Mouse (Mus musculus): ENCODE data around the gene Htra1.

The Htra1 gene

DNA sequence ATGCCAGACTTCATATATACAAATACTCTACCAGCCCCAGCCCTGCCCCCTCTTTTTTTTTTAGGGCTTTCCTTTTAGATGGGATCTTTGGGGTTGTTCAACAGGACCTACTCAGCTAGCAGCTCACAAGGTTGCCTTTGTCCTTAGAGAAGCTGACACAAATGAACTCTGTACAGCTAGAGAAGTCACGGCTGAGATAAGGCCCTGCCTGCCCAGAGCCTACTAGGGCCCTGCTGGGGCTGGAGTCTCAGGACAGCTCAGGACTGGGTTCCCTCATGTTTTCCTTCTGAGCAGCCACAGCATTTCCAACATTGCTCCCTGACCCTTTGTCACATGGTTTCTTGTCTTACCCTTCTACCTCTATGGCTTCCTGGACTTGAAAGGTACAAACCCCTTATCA, 91.6 kb downstream of the Htra1 start:
- DNase-seq: no peak

DNA sequence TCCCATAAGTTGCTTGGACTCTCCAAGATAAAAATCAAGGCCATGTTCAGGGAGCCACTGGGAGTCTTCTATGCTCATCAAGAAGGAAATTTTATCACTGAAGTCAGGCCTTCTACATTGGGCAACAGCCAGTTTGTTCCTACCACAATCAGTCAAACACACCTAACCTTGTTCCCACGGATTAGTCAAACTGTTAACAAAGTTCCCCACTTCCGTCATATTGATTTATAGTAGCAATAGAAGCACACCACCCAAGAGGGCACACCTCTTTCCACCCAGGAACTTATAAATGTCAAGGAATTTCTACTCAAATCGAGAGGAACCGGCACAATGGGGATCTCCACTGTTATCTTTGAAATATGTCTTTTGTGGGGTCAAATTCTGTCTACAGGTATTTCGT, 95.8 kb downstream of the Htra1 start, which contains the start of gene Dmbt1:
Gene Dmbt1, plus strand, starts transcription at position 299 of the 400 bp plus-strand sequence.
- no peak for DNase-seq
